Mouse (Mus musculus): ENCODE results near the gene 1190005I06Rik.
A peak's percentile ranks its signal among the peaks of the same experiment; 100 is the strongest.

The 1190005I06Rik gene

GRCm38 (mm10) chr8:120618110-120618509, 29.3 kb downstream of the 1190005I06Rik start:
- peak; percentile 80 for DNase-seq

DNA sequence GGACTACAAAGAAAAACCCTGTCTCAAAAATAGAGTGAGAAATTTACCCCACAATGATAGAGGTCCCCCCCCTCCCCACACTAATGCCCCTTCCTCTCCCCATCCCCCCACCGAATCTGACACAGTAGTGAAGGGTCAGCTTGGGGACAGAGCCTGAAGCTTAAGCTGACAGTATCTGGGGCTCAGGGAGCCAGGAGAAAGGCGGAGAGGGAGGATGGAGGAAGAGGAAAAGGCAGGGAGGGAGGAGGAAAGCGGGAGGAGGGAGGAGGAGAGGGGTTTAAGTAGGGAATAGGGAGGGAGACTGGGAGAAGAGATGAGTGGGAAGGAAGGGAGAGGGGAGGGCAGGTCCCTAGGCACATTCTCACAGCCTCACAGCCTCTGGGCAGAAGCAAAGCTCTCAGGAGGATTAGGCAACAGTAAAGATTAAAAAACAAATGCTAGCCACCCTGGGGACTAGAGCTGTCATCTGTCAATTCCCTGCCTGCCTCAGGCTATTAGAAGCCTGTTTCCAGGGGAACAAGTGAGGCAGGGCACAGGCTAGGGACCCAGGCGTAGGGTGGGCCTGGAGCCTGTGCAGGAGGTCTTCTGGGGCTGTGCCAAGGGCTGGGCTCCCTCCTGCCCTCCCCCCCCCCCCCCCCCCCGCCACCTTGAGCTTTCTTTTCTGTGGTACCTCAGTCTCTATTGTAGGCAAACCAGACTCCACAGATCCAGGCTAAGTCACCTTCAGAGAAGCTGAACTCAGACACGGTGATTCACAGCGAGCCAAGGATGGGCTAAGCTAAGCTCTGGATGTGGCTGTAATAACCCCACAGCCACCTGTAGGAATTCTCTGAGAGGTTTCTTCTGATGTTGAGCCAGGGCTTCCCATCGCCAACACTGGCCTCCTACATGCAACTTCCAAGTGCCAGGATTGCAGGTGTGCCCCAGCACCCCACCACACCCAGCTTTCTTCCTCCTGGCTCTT, 30.5 kb downstream of the 1190005I06Rik start:
- DNase-seq: no peak

DNA sequence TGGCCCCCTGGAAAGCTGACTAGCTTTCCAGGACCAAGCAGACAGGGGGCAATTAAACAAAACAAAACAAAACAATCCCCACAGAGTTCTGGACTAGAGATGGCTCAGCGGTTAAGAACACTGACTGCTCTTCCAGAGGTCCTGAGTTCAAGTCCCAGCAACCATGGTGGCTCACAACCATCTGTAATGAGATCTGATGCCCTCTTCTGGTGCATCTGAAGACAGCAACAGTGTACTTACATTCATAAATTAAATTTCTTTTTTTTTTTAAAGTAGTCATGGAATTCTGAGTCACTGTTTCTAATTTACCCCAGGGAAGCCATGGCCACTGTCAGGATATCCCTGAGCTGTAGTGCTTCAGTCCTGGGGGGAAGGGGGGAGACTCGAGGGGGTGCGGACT, 32.9 kb downstream of the 1190005I06Rik start:
- no peak for DNase-seq

- DNase-seq: no peak
These were observed 36.6 kb downstream of the 1190005I06Rik start for GRCm38 (mm10) chr8:120610824-120611223.

- peak; percentile 90 for DNase-seq
These were observed 39.5 kb downstream of the 1190005I06Rik start for GRCm38 (mm10) chr8:120607885-120608284.

DNA sequence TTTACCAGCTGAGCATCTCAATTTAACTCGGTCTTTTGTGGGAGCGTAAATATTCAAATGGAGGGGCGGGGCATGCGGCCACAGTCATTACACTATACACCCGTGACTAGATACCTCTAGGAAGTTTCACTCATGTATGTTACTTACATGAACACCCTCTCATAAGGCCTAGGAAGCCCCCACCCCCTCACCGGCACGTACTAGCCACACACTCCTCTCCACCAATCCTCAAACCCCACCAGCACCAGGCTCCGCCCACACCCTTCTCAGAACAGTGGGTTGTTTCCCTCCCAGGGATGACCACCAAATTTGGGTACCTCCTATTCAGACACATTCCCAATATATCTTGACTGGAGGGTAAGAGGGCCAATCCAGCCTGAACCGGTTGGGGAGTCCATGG, 40.0 kb downstream of the 1190005I06Rik start:
- DNase-seq: no peak

- DNase-seq: no peak
These were observed 44.8 kb downstream of the 1190005I06Rik start for GRCm38 (mm10) chr8:120602672-120603071.

- DNase-seq: peak; percentile 92
These were observed 47.9 kb downstream of the 1190005I06Rik start for GRCm38 (mm10) chr8:120599504-120599903.

- DNase-seq: peak; percentile 51
These were observed 48.9 kb downstream of the 1190005I06Rik start for GRCm38 (mm10) chr8:120598579-120598978.

- peak; percentile 79 for DNase-seq
These were observed 51.5 kb downstream of the 1190005I06Rik start for GRCm38 (mm10) chr8:120595963-120596362.

DNA sequence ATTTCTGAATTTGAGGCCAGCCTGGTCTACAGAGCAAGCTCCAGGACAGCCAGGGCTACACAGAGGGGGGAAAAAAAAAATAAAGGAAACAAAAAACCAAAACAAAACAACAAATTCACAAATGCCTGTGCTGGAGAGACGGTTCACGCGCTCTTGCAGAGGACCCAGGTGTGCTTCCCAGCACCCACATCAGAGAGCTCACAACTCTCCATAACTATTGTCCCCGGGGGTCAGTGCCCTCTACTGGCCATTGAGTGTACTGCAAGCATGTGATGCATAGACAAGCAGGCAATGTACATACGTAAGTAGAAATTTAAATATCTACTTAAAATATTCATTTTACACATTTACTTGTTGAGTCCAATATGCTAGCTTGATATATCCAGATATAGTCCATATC, 52.9 kb downstream of the 1190005I06Rik start:
- peak; percentile 32 for DNase-seq

DNA sequence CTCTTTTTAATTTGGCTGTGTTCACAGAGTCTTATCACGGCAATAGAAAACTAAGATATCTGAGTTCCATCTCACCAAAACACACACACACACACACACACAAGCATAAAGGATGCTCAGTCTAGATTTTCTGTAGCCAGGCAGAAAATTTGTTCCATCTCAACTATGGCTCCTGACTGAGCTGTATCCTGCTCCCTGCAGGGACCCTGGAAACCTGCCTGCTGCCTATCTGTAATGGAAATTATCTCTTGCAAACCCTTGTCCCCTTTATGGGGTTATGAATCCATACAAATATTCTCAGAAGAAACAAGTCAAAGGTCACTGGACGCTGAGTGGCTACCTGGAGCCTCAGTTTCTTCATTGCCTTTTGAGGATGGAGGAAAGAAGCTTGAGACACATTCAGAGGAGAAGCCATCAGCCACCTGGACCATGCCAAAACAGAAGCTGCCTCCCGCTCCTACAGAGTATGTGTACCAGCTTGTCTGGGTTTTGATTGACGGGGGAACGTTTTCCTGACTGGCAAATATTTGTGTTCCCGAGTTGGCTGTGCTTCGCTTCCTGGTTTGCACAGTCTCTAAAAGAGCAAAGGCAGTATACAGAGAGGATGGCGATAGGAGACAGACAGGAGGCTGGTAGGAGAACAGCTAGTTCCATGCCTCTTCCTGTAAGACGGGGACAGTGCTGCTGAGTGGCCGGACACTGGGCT, 55.7 kb downstream of the 1190005I06Rik start:
- no peak for DNase-seq

- DNase-seq: peak; percentile 72
These were observed 57.5 kb downstream of the 1190005I06Rik start for GRCm38 (mm10) chr8:120589921-120590320.

GRCm38 (mm10) chr8:120588908-120589771, 58.3 kb downstream of the 1190005I06Rik start, which contains the start of gene Gins2:
Gene Gins2 (minus strand): TSS chr8:120589304.
- DNase-seq: peak; percentile 100

DNA sequence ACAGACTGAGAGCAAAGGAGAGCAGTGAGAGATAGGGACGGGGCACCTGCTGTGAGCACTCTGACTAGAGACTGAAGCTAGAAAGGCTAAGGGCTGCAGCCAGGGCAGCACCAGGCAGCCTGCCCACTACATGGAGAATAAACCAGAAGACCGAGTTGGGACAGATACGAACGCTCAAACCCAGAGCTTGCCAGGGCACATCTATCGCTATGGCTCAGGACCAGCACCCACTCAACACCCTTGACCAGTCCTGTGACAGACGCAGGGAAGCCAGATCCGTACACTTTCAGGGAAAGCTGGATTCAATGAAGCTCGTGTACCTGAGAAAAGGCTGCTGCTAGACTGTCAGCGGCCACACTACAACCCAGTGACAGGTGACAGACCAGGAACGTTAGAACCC, 61.9 kb downstream of the 1190005I06Rik start:
- no peak for DNase-seq

GRCm38 (mm10) chr8:120581811-120582210, 65.6 kb downstream of the 1190005I06Rik start:
- DNase-seq: no peak

- no peak for DNase-seq
These were observed 66.1 kb downstream of the 1190005I06Rik start for GRCm38 (mm10) chr8:120581329-120581728.

- DNase-seq: no peak
These were observed 67.0 kb downstream of the 1190005I06Rik start for GRCm38 (mm10) chr8:120580336-120581000.

- DNase-seq: no peak
These were observed 69.6 kb downstream of the 1190005I06Rik start for GRCm38 (mm10) chr8:120577821-120578220.

GRCm38 (mm10) chr8:120575801-120576200, 71.6 kb downstream of the 1190005I06Rik start:
- DNase-seq: peak; percentile 81

DNA sequence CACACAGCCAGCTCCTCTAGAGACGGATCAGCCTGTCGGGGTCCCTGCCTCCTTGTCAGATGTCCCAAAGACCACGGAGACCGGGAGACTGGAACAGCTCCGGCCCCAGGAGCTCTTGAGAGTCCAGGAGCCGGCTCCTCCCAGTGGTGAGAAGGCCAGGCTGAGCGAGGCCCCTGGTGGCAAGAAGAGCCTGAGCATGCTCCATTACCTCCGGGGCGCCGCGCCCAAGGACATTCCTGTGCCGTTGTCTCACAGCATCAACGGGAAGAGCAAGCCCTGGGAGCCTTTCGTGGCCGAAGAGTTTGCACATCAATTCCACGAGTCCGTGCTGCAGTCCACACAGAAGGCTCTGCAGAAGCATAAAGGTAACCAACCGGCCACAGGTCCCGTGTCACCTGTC, 72.5 kb downstream of the 1190005I06Rik start:
- peak; percentile 67 for DNase-seq

DNA sequence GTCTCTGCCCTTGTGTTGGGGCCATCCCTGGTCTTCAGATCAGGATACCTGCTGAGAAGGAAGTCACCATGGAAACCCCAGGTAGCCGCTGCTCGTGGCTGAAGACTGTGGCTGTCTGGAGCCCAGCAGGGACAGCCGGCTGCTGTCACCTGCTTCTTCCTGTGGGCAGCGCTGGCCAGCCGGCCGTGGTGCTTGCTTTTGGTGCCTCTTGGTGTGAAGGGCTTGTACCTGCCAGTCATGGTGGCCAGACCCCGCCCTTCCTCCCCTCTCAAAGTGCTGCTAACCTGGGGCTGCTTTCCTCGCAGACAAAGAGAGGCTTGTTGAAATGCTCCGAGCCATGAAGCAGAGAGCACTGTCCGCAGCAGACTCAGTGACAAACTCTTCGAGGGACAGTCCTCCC, 73.6 kb downstream of the 1190005I06Rik start:
- no peak for DNase-seq

Measured in kidney, postnatal 10 days (tissue).